Mouse (Mus musculus) midbrain, embryonic 14.5 days (tissue): ENCODE data around the gene Zbp1. TPM values are rescaled to one million over a fixed set of nuclear protein-coding genes. Genes with fewer than 3 reads are reported as not detected.

Source experiments
- ATAC-seq: fragments of 200-750 bp; cut with Nextera tagmentation; 2 replicates; pipeline ENCODE4 v1.8.0; 2017; ENCODE audit warnings: moderate number of reproducible peaks, moderate library complexity; ENCODE audit not compliant: low FRiP score, low TSS enrichment
- DNase-seq: peaks from one replicate; pipeline ENCODE4 v3.0.0-alpha.2; 2015
- H3K27ac ChIP-seq: fragments of 300-500 bp; sonication (generic); replicated peaks from 2 replicates; pipeline ENCODE4 v1.5.1; 2014; ENCODE audit warnings: mild to moderate bottlenecking, low read depth, low read length, moderate library complexity
- H3K27me3 ChIP-seq: fragments of 300-500 bp; sonication (generic); 2 replicates; pipeline ENCODE4 v1.6.1; 2014; ENCODE audit warnings: low read length, control low read depth, mixed read lengths; ENCODE audit not compliant: control insufficient read depth, insufficient read depth
- H3K36me3 ChIP-seq: fragments of 300-500 bp; sonication (generic); 2 replicates; pipeline ENCODE4 v1.6.1; 2014; ENCODE audit warnings: low read length, control low read depth; ENCODE audit not compliant: control insufficient read depth, insufficient read depth
- H3K4me1 ChIP-seq: fragments of 300-500 bp; sonication (generic); 2 replicates; pipeline ENCODE4 v1.6.1; 2014; ENCODE audit warnings: mild to moderate bottlenecking, antibody characterized with exemption, low read length, control low read depth; ENCODE audit not compliant: control insufficient read depth, insufficient read depth
- H3K4me2 ChIP-seq: fragments of 300-500 bp; sonication (generic); 2 replicates; pipeline ENCODE4 v1.6.1; 2014; ENCODE audit warnings: mild to moderate bottlenecking, low read length, moderate library complexity
- H3K4me3 ChIP-seq: fragments of 300-500 bp; sonication (generic); replicated peaks from 2 replicates; pipeline ENCODE4 v1.5.1; 2014; ENCODE audit warnings: low read depth, low read length
- H3K9ac ChIP-seq: fragments of 300-500 bp; sonication (generic); replicated peaks from 2 replicates; pipeline ENCODE4 v1.6.1; 2014; ENCODE audit warnings: mild to moderate bottlenecking, low read length, moderate library complexity
- H3K9me3 ChIP-seq: fragments of 300-500 bp; sonication (generic); 2 replicates; pipeline ENCODE4 v1.6.1; 2016; ENCODE audit warnings: low read length, control low read depth, mixed read lengths; ENCODE audit not compliant: control insufficient read depth
- WGBS: fragments of 180-500 bp; shearing (Covaris S2); extraction: QIAGEN DNeasy Blood & Tissue Kit; methylation state at CpG from one replicate; pipeline ENCODE4 v1.1.7; 2014; 5-methylcytosine and 5-hydroxymethylcytosine counted together
- polyA plus RNA-seq: library from polyadenylated mRNA; unstranded; fragments of >200 nt; fragmentation: Nextera tagmentation; extraction: Ambion mirVana; gene quantifications from 2 replicates; pipeline ENCODE4 v1.2.1, GENCODE M21; 2014

Zbp1 gene
- polyA plus RNA-seq: 1.7 TPM in 1 of 2 replicates, not detected in the other

GRCm38 (mm10) chr2:173218416-173219141 lies at the start of gene Zbp1:
Gene Zbp1, minus strand, starts transcription at chr2:173218923.
- WGBS: 67% methylated on average over 11 of the region's 11 CpGs
- H3K27ac ChIP-seq: no peak within 1 kb of the TSS
- H3K4me2 ChIP-seq: no peak within 1 kb of the TSS
- no peak within 1 kb of the TSS for H3K9ac ChIP-seq
- H3K27me3 ChIP-seq: no peaks in the 10 kb centered on the region
- no peak for ATAC-seq
- H3K4me1 ChIP-seq: no peaks in the 10 kb centered on the region
- H3K4me3 ChIP-seq: no peak within 1 kb of the TSS
- no peaks in the 10 kb centered on the region for H3K9me3 ChIP-seq
- DNase-seq: no peak
- H3K36me3 ChIP-seq: no peaks in the 10 kb centered on the region

- WGBS: 77% methylated on average over 3 of the region's 3 CpGs
These were observed 48.8 kb upstream of the Zbp1 start for GRCm38 (mm10) chr2:173267562-173267961.

GRCm38 (mm10) chr2:173266349-173267112 lies 47.8 kb upstream of the Zbp1 start:
- Histone ChIP-seq H3K9ac (no peak overlapping the region), H3K4me3 (no peak overlapping the region), H3K9me3 (no peaks in the 10 kb centered on the region), H3K36me3 (no peaks in the 10 kb centered on the region), H3K27me3 (no peaks in the 10 kb centered on the region), H3K27ac (no peak overlapping the region), H3K4me1 (peaks cover 51% of the 10 kb centered on the region), H3K4me2 (no peak overlapping the region)
- 75% methylated on average over 25 of the region's 25 CpGs for WGBS
- ATAC-seq: no peak
- DNase-seq: no peak

More at GRCm38 (mm10) chr2:173267562-173267961, 48.8 kb upstream of the Zbp1 start:
- H3K4me1 ChIP-seq: peaks cover 51% of the 10 kb centered on the region
- DNase-seq (no peak), ATAC-seq (no peak)
- no peaks in the 10 kb centered on the region for H3K9me3 ChIP-seq
- H3K4me2 ChIP-seq: no peak overlapping the region
- no peaks in the 10 kb centered on the region for H3K27me3 ChIP-seq
- H3K9ac ChIP-seq: no peak overlapping the region
- no peak overlapping the region for H3K27ac ChIP-seq
- H3K36me3 ChIP-seq: no peaks in the 10 kb centered on the region
- no peak overlapping the region for H3K4me3 ChIP-seq

- H3K36me3 ChIP-seq: no peaks in the 10 kb centered on the region
- no peak overlapping the region for H3K4me2 ChIP-seq
- DNase-seq (no peak), ATAC-seq (no peak)
- H3K27ac ChIP-seq: no peak overlapping the region
- H3K4me1 ChIP-seq: peaks cover 51% of the 10 kb centered on the region
- no peaks in the 10 kb centered on the region for H3K27me3 ChIP-seq
- no peak overlapping the region for H3K4me3 ChIP-seq
- no peaks in the 10 kb centered on the region for H3K9me3 ChIP-seq
- 86% methylated on average over 22 of the region's 22 CpGs for WGBS
- no peak overlapping the region for H3K9ac ChIP-seq
These were observed 46.9 kb upstream of the Zbp1 start for GRCm38 (mm10) chr2:173265468-173266265.

GRCm38 (mm10) chr2:173264467-173265128 lies 45.9 kb upstream of the Zbp1 start:
- peak; percentile 19; the same call in 1 of the 2 replicates for ATAC-seq
- Histone ChIP-seq H3K27me3 (no peaks in the 10 kb centered on the region), H3K9ac (no peak overlapping the region), H3K4me3 (no peak overlapping the region), H3K4me1 (peaks cover 55% of the 10 kb centered on the region), H3K4me2 (no peak overlapping the region), H3K27ac (0 out of 2 replicates have a peak overlapping the region, but pooled peaks have one; percentile 32), H3K9me3 (no peaks in the 10 kb centered on the region), H3K36me3 (no peaks in the 10 kb centered on the region)
- WGBS: 22% methylated on average over 13 of the region's 13 CpGs
- peak; percentile 76 for DNase-seq

- Histone ChIP-seq H3K9me3 (no peaks in the 10 kb centered on the region), H3K4me3 (no peak overlapping the region), H3K4me1 (peaks cover 57% of the 10 kb centered on the region), H3K27ac (no peak overlapping the region), H3K4me2 (no peak overlapping the region), H3K9ac (no peak overlapping the region), H3K36me3 (no peaks in the 10 kb centered on the region), H3K27me3 (no peaks in the 10 kb centered on the region)
- DNase-seq: no peak
- 72% methylated on average over 11 of the region's 11 CpGs for WGBS
- ATAC-seq: no peak
These were observed 45.1 kb upstream of the Zbp1 start for GRCm38 (mm10) chr2:173263636-173264330.

GRCm38 (mm10) chr2:173261497-173261896 lies 42.8 kb upstream of the Zbp1 start:
- peaks cover 78% of the 10 kb centered on the region for H3K4me1 ChIP-seq
- ATAC-seq (no peak), DNase-seq (no peak)
- H3K4me2 ChIP-seq: no peak overlapping the region
- no peaks in the 10 kb centered on the region for H3K27me3 ChIP-seq
- no peak overlapping the region for H3K4me3 ChIP-seq
- H3K9me3 ChIP-seq: no peaks in the 10 kb centered on the region
- no peaks in the 10 kb centered on the region for H3K36me3 ChIP-seq
- 0 out of 2 replicates have a peak overlapping the region, but pooled peaks have one; percentile 22 for H3K27ac ChIP-seq
- no peak overlapping the region for H3K9ac ChIP-seq
- WGBS: 78% methylated on average over 10 of the region's 10 CpGs
